In the genomic region with DNA sequence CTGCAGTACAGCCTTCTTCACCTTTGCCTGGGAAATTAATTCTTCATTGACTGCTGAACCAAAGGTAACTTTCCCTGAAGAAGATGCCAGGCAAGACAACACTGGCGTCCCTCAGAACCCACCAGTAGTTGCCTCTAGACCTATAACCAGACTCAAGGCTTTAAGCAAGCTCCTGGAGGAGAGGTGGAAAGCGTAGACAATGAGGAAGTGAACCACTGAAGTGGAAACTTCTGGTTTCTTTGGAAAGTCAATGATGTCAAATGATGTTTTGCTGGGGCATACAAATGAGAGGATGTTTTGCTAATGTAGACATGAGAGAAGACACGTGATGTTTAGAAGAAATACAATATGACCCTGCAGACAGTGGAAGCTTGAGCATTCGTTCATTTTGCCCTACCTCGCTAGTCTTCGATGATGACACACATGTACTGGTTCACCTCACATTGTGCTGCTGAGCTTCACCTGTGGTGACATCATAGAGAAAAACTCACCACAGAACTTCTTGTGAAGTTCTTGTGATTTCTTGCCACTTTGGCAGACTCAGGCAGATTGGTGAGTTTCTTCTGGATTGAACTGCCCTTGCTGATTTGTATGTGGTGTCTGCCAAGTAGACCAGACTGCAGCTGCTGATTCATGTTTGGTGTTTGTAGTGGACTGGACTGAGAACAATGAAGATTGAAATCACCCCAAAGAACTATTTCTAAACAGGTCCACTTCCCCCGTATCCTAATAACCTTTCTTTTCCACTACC, we compare ENCODE assay signal across 24 mouse cellular contexts. TPM values are rescaled to one million over a fixed set of nuclear protein-coding genes. Genes with fewer than 3 reads are reported as not detected.
"Had no signal": no experiment of that assay in that cellular context is flagged by ENCODE, and none has a peak within 500 bp of the region (broad histone marks: within the 10 kb centered on the region; RNA-seq: fewer than 3 reads in every experiment).

No protein-coding gene starts in this region.

- DNase-seq: kidney, postnatal 25 days; layer of hippocampus, adult 9-11 months; liver; lung, adult 18-20 months; lung, postnatal 10 days; lung, postnatal 36 days; midbrain, embryonic 14.5 days; thymus, postnatal 25 days had no signal

- ATAC-seq: liver, embryonic 12.5 days had no signal

- H3K4me1 ChIP-seq: limb, embryonic 10.5 days; limb, embryonic 13.5 days; liver, embryonic 15.5 days; lung, embryonic 15.5 days had no signal

- H3K4me3 ChIP-seq: layer of hippocampus, adult 2 months; limb, embryonic 10.5 days; limb, embryonic 13.5 days; liver, embryonic 12.5 days; liver, embryonic 15.5 days; lung, embryonic 15.5 days had no signal

- H3K9me3 ChIP-seq: limb, embryonic 10.5 days; limb, embryonic 13.5 days; liver, embryonic 12.5 days; liver, embryonic 15.5 days; lung, embryonic 15.5 days had no signal

- H3K27me3 ChIP-seq: limb, embryonic 13.5 days; liver, embryonic 12.5 days; liver, embryonic 15.5 days had no signal

- H3K27ac ChIP-seq: kidney, postnatal 0 days; layer of hippocampus, adult 2 months; limb, embryonic 10.5 days; limb, embryonic 13.5 days; liver, embryonic 12.5 days; liver, embryonic 15.5 days; lung, embryonic 15.5 days; stomach, postnatal 0 days had no signal

- H3K36me3 ChIP-seq: limb, embryonic 10.5 days; limb, embryonic 13.5 days; liver, embryonic 12.5 days; liver, embryonic 15.5 days; lung, embryonic 15.5 days had no signal

- H3K9ac ChIP-seq: limb, embryonic 13.5 days; liver, embryonic 12.5 days; liver, embryonic 15.5 days; lung, embryonic 15.5 days had no signal

- H3K4me2 ChIP-seq: limb, embryonic 13.5 days; liver, embryonic 12.5 days; liver, embryonic 15.5 days; lung, embryonic 15.5 days; midbrain, embryonic 11.5 days had no signal

RNA-seq across cellular contexts. Expression of a gene that starts 14.3 kb away (rescaled TPM):
- total RNA-seq: layer of hippocampus, adult 2 months; layer of hippocampus, postnatal 25 days; left cerebral cortex, adult 18-20 months; left cerebral cortex, postnatal 25 days; midbrain, postnatal 0 days had no signal
- polyA plus RNA-seq: limb, embryonic 13.5 days; midbrain, embryonic 11.5 days; midbrain, postnatal 0 days; neural tube, embryonic 11.5 days; neural tube, embryonic 14.5 days had no signal

RNA-seq across cellular contexts. Expression of a gene that starts 35.5 kb away (rescaled TPM):
- total RNA-seq: megakaryocyte-erythroid progenitor cell, adult 5-6 weeks had no signal

RNA-seq across cellular contexts. Expression of a gene that starts 37.3 kb away (rescaled TPM):
- total RNA-seq: megakaryocyte-erythroid progenitor cell, adult 5-6 weeks had no signal
